Mouse (Mus musculus) olfactory bulb, adult 2 months (tissue): ENCODE measurements around the gene Farsb. TPM values are rescaled to one million over a fixed set of nuclear protein-coding genes. Genes with fewer than 3 reads are reported as not detected.

Source experiments
- H3K27ac ChIP-seq: fragments of 200-500 bp; 2 replicates; pipeline ENCODE4 v1.5.1; 2012; ENCODE audit warnings: low read depth, low read length; ENCODE audit not compliant: insufficient read depth
- H3K4me1 ChIP-seq: fragments of 200-500 bp; 2 replicates; pipeline ENCODE4 v1.6.1; 2012; ENCODE audit warnings: low read length; ENCODE audit not compliant: control insufficient read depth, insufficient read depth
- H3K4me3 ChIP-seq: fragments of 200-500 bp; 2 replicates; pipeline ENCODE4 v1.5.1; 2012; ENCODE audit warnings: mild to moderate bottlenecking, low read depth, low read length, moderate library complexity; ENCODE audit not compliant: insufficient read depth
- CTCF ChIP-seq: fragments of 200-500 bp; IDR thresholded peaks from 2 replicates; pipeline ENCODE4 v1.5.1; 2012; ENCODE audit warnings: low read depth, mild to moderate bottlenecking, low read length, moderate library complexity; ENCODE audit not compliant: insufficient read depth
- POLR2A ChIP-seq: fragments of 200-500 bp; IDR thresholded peaks from 2 replicates; pipeline ENCODE4 v1.6.1; 2012; ENCODE audit warnings: mild to moderate bottlenecking, low read depth, low read length, moderate library complexity; ENCODE audit not compliant: insufficient read depth
- WGBS: fragments of 180-500 bp; shearing (Covaris S2); methylation state at CpG from one replicate; pipeline ENCODE4 v1.1.7; 2018; 5-methylcytosine and 5-hydroxymethylcytosine counted together
- polyA plus RNA-seq: library from polyadenylated mRNA; stranded (reverse); fragments of >200 nt; gene quantifications from 2 replicates; pipeline ENCODE4 v1.2.4, GENCODE M21; 2012; ENCODE audit warnings: low replicate concordance; ENCODE audit not compliant: missing spikeins, insufficient read depth, insufficient read length

The Farsb gene
- polyA plus RNA-seq, 1 experiment, result not detected

- 92% methylated on average over 16 of the region's 16 CpGs for WGBS
- no peak overlapping the region for H3K27ac ChIP-seq
- no peak for TF ChIP-seq CTCF
- no peak for TF ChIP-seq POLR2A
Observed at GRCm38 (mm10) chr1:78501036-78501435, 12.3 kb upstream of the Farsb start.

GRCm38 (mm10) chr1:78490143-78490542 is 1.4 kb upstream of the Farsb start:
- WGBS, result 70% methylated on average over 1 of the region's 1 CpGs
- no peak for TF ChIP-seq CTCF
- TF ChIP-seq POLR2A, result no peak

More at GRCm38 (mm10) chr1:78501036-78501435, 12.3 kb upstream of the Farsb start:
- H3K4me3 ChIP-seq, result no peak overlapping the region
- no peaks in the 10 kb centered on the region for H3K4me1 ChIP-seq

GRCm38 (mm10) chr1:78488427-78488751 is 308 bp downstream of the Farsb start:
- WGBS, result under 1% methylated on average over 28 of the region's 28 CpGs
- TF ChIP-seq CTCF (no peak), POLR2A (no peak)
- Histone ChIP-seq H3K4me1 (peaks cover 7% of the 10 kb centered on the region; the same call in 1 of the 2 replicates), H3K27ac (peak overlapping the region; percentile 83; the same call in 1 of the 2 replicates), H3K4me3 (peak overlapping the region; percentile 91)

More at GRCm38 (mm10) chr1:78490143-78490542, 1.4 kb upstream of the Farsb start:
- Histone ChIP-seq H3K27ac (no peak overlapping the region), H3K4me1 (peaks cover 5% of the 10 kb centered on the region; the same call in 1 of the 2 replicates), H3K4me3 (no peak overlapping the region)

- Histone ChIP-seq H3K4me3 (no peak overlapping the region), H3K27ac (no peak overlapping the region), H3K4me1 (peaks cover 7% of the 10 kb centered on the region; the same call in 1 of the 2 replicates)
- WGBS, result 17% methylated on average over 2 of the region's 2 CpGs
- TF ChIP-seq CTCF (no peak), POLR2A (no peak)
Observed at GRCm38 (mm10) chr1:78484361-78484760, 4.3 kb downstream of the Farsb start.

GRCm38 (mm10) chr1:78483430-78483829 is 5.3 kb downstream of the Farsb start:
- Histone ChIP-seq H3K27ac (no peak overlapping the region), H3K4me1 (peaks cover 7% of the 10 kb centered on the region; the same call in 1 of the 2 replicates), H3K4me3 (no peak overlapping the region)
- TF ChIP-seq CTCF (no peak), POLR2A (no peak)
- 84% methylated on average over 3 of the region's 3 CpGs for WGBS

GRCm38 (mm10) chr1:78472441-78472840 is 16.3 kb downstream of the Farsb start:
- TF ChIP-seq POLR2A (no peak), CTCF (no peak)

GRCm38 (mm10) chr1:78454659-78455058 is 34.0 kb downstream of the Farsb start:
- 30% methylated on average over 7 of the region's 7 CpGs for WGBS
- H3K4me1 ChIP-seq, result 0 out of 2 replicates have a peak, but pooled peaks cover 2% of the 10 kb centered on the region
- H3K4me3 ChIP-seq, result no peak overlapping the region
- TF ChIP-seq CTCF (peak; percentile 29; the same call in 1 of the 2 replicates), POLR2A (no peak)
- no peak overlapping the region for H3K27ac ChIP-seq

More at GRCm38 (mm10) chr1:78472441-78472840, 16.3 kb downstream of the Farsb start:
- no peak overlapping the region for H3K4me3 ChIP-seq
- H3K27ac ChIP-seq, result no peak overlapping the region
- no peaks in the 10 kb centered on the region for H3K4me1 ChIP-seq
- WGBS, result 90% methylated on average over 5 of the region's 5 CpGs

- TF ChIP-seq CTCF (no peak), POLR2A (no peak)
- Histone ChIP-seq H3K4me3 (no peak overlapping the region), H3K4me1 (0 out of 2 replicates have a peak, but pooled peaks cover 2% of the 10 kb centered on the region), H3K27ac (no peak overlapping the region)
- 95% methylated on average over 8 of the region's 8 CpGs for WGBS
Observed at GRCm38 (mm10) chr1:78453886-78454285, 34.8 kb downstream of the Farsb start.

GRCm38 (mm10) chr1:78452544-78452943 is 36.2 kb downstream of the Farsb start:
- TF ChIP-seq CTCF (no peak), POLR2A (no peak)
- H3K4me3 ChIP-seq, result no peak overlapping the region
- WGBS, result 81% methylated on average over 6 of the region's 6 CpGs
- H3K27ac ChIP-seq, result no peak overlapping the region
- 0 out of 2 replicates have a peak, but pooled peaks cover 2% of the 10 kb centered on the region for H3K4me1 ChIP-seq

- TF ChIP-seq POLR2A (no peak), CTCF (no peak)
- 50% methylated on average over 12 of the region's 12 CpGs for WGBS
- H3K4me3 ChIP-seq, result no peak overlapping the region
- no peak overlapping the region for H3K27ac ChIP-seq
- H3K4me1 ChIP-seq, result 0 out of 2 replicates have a peak, but pooled peaks cover 2% of the 10 kb centered on the region
Observed at GRCm38 (mm10) chr1:78451070-78451854, 37.4 kb downstream of the Farsb start.
